Mouse (Mus musculus) adrenal gland, adult 8-10 months (tissue): ENCODE measurements around the gene Pdpk1. TPM values are rescaled to one million over a fixed set of nuclear protein-coding genes. Genes with fewer than 3 reads are reported as not detected.

ENCODE experiments used
- DNase-seq: peaks from one replicate; pipeline ENCODE4 v3.0.0; 2022
- total RNA-seq, 4 experiments: library from RNA; stranded (reverse); gene quantifications; 2 replicates each; pipeline ENCODE4 v1.2.4; 2022

The Pdpk1 gene
- total RNA-seq, 4 experiments from 2014 or later: 46.0 to 63.6 (median 61.9) TPM

DNA sequence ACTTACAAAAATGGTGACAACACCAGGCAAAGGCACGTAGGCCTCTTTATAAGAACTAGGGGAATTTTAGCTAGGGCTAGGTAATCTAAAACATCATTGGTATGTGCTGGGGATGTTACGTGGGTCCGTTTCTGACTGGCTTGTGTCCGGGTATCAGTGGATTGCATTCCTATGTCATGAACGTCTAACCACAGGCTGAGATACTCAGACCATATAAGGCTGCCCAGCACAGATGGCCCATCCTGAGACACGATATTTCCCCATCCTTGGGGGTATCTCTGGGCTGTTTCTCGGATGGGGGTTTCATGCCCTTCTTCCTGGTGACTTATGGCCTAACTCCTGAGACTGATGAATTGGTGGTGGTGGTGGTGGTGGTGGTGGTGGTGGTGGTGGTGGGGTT is 115.6 kb downstream of the Pdpk1 start:
- no peak for DNase-seq

GRCm38 (mm10) chr17:24030551-24030950 is 120.2 kb downstream of the Pdpk1 start:
- DNase-seq: no peak

DNA sequence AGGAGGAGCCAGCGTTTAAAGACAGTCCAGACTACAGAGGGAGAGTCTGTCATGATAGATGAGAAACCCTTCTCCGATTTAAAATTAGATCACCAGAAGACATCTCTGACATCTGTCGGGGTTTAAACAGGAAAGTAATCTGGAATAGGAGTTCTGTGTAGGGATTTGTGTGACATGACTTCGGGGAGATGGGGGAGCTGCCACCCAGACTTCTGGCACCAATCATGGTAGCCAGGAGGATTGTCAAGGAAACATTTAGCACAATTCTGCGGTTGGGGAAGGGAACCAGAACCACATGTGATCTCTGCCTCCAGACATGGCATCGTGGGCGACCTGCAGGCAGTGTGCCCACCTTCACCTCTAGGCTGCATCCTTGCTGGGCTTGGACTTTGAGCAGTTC is 121.2 kb downstream of the Pdpk1 start:
- DNase-seq: no peak

Other genes starting within 250 kb of the Pdpk1 start
- gene Dcpp3, start 233.5 kb downstream of the Pdpk1 start, total RNA-seq: not detected
- not detected for gene Sbp, start 209.3 kb downstream of the Pdpk1 start, total RNA-seq
- gene Sbpl, start 195.7 kb downstream of the Pdpk1 start, total RNA-seq: not detected
- under 1 TPM in 3 of 4 experiments, not detected in 1; 0.19 to 0.41 (median 0.31) TPM for gene Prss30, start 170.4 kb downstream of the Pdpk1 start, total RNA-seq
- gene Prss22, start 152.8 kb downstream of the Pdpk1 start, total RNA-seq: not detected
- gene Prss27, start 112.8 kb downstream of the Pdpk1 start, total RNA-seq: under 1 TPM in 1 of 4 experiments, not detected in 3; 0.70 TPM
- 10 to 100 TPM; 13.7 to 17.7 (median 15.1) TPM for gene Kctd5, start 77.4 kb downstream of the Pdpk1 start, total RNA-seq
- gene Amdhd2, start 12.8 kb upstream of the Pdpk1 start, total RNA-seq: 10 to 100 TPM; 39.3 to 64.9 (median 50.3) TPM
- gene Atp6v0c, start 18.8 kb upstream of the Pdpk1 start, total RNA-seq: 100 to 1,000 TPM; 416 to 520 (median 442) TPM
- 10 to 100 TPM; 18.8 to 24.3 (median 23.8) TPM for gene Tbc1d24, start 54.6 kb upstream of the Pdpk1 start, total RNA-seq
- gene Ntn3, start 58.6 kb upstream of the Pdpk1 start, total RNA-seq: 1 to 10 TPM; 1.7 to 4.2 (median 2.9) TPM
- gene Tedc2, start 69.9 kb upstream of the Pdpk1 start, total RNA-seq: 1 to 10 TPM; 6.1 to 9.8 (median 7.6) TPM
- gene Ccnf, start 100.6 kb upstream of the Pdpk1 start, total RNA-seq: 1 to 10 TPM; 1.9 to 3.6 (median 2.7) TPM
- under 1 TPM in 3 of 4 experiments, not detected in 1; 0.09 to 0.12 (median 0.11) TPM for gene Abca17, start 200.1 kb upstream of the Pdpk1 start, total RNA-seq
- gene Abca3, start 201.0 kb upstream of the Pdpk1 start, total RNA-seq: 10 to 100 TPM; 28.4 to 43.3 (median 35.8) TPM